Mouse (Mus musculus) stomach, postnatal 0 days (tissue): Measurements from ENCODE around the gene Mtfmt.

Experiments used
- CTCF ChIP-seq: IDR thresholded peaks from 2 replicates; pipeline ENCODE4 v1.5.1; 2016; ENCODE audit warnings: antibody characterized with exemption, low read depth, mild to moderate bottlenecking, moderate library complexity
- EP300 ChIP-seq: optimal IDR thresholded peaks from 2 replicates; pipeline ENCODE3; 2016; ENCODE audit warnings: antibody characterized with exemption

- TF ChIP-seq EP300 (no peak), CTCF (no peak)
These were observed 56.8 kb downstream of the Mtfmt start for GRCm38 (mm10) chr9:65492351-65492750.
